Mouse (Mus musculus): ENCODE data around the gene Idnk. TPM values are rescaled to one million over a fixed set of nuclear protein-coding genes. Genes with fewer than 3 reads are reported as not detected.
"Not testable (repeated sequence)": the region's sequence is repeated elsewhere in the genome, so short reads cannot be mapped to it uniquely, and the experiment has no call there.

Idnk gene
- polyA plus RNA-seq (2017; shearing (Covaris generic)) = 100 to 1,000 TPM; 204 to 343 (median 284) TPM

GRCm38 (mm10) chr13:58157447-58158098, at the start of gene Idnk:
Gene Idnk, plus strand, starts transcription at chr13:58157649.
- ATAC-seq = peak; percentile 72

- no peak for ATAC-seq
These were observed 46.1 kb upstream of the Idnk start for GRCm38 (mm10) chr13:58111306-58111705.

GRCm38 (mm10) chr13:58112191-58112590, 45.3 kb upstream of the Idnk start:
- ATAC-seq = no peak

GRCm38 (mm10) chr13:58112601-58113041, 44.8 kb upstream of the Idnk start:
- no peak for ATAC-seq

- peak; percentile 72 for ATAC-seq
These were observed 44.2 kb upstream of the Idnk start, which contains the start of gene Klhl3 for GRCm38 (mm10) chr13:58113061-58113900. Gene Klhl3, minus strand, starts transcription at chr13:58113592.

GRCm38 (mm10) chr13:58115227-58115626, 42.2 kb upstream of the Idnk start:
- ATAC-seq = no peak

- ATAC-seq = no peak
These were observed 40.6 kb upstream of the Idnk start for GRCm38 (mm10) chr13:58116801-58117200.

GRCm38 (mm10) chr13:58117318-58118017, 40.0 kb upstream of the Idnk start:
- peak; percentile 41 for ATAC-seq

- ATAC-seq = no peak
These were observed 34.6 kb upstream of the Idnk start for GRCm38 (mm10) chr13:58122786-58123297.

- ATAC-seq = no peak
These were observed 34.1 kb upstream of the Idnk start for GRCm38 (mm10) chr13:58123381-58123780.

GRCm38 (mm10) chr13:58124278-58124677, 33.2 kb upstream of the Idnk start:
- no peak for ATAC-seq

GRCm38 (mm10) chr13:58124989-58125388, 32.5 kb upstream of the Idnk start:
- ATAC-seq = no peak

- peak; percentile 15 for ATAC-seq
These were observed 31.3 kb upstream of the Idnk start for GRCm38 (mm10) chr13:58126126-58126525.

- ATAC-seq = peak; percentile 2
These were observed 30.3 kb upstream of the Idnk start for GRCm38 (mm10) chr13:58126862-58127765.

- ATAC-seq = peak; percentile 11
These were observed 29.6 kb upstream of the Idnk start for GRCm38 (mm10) chr13:58127766-58128361.

GRCm38 (mm10) chr13:58128396-58128767, 29.1 kb upstream of the Idnk start, which contains the start of gene Hnrnpa0:
Gene Hnrnpa0, minus strand, starts transcription at chr13:58128556.
- peak; percentile 76 for ATAC-seq

GRCm38 (mm10) chr13:58128768-58129671, 28.4 kb upstream of the Idnk start:
- ATAC-seq = peak; percentile 76

- ATAC-seq = no peak
These were observed 27.7 kb upstream of the Idnk start for GRCm38 (mm10) chr13:58129687-58130246.

GRCm38 (mm10) chr13:58131692-58132091, 25.8 kb upstream of the Idnk start:
- ATAC-seq = no peak

GRCm38 (mm10) chr13:58146603-58147002, 10.8 kb upstream of the Idnk start:
- not testable (repeated sequence) for ATAC-seq
